Mouse (Mus musculus) lung, postnatal 36 days (tissue): Measurements from ENCODE around the gene Sdccag8.
A peak's percentile ranks its signal among the peaks of the same experiment; 100 is the strongest.

Source experiments
- DNase-seq: peaks from one replicate; pipeline ENCODE4 v3.0.0; 2022; ENCODE audit warnings: mixed read lengths

The Sdccag8 gene

DNA sequence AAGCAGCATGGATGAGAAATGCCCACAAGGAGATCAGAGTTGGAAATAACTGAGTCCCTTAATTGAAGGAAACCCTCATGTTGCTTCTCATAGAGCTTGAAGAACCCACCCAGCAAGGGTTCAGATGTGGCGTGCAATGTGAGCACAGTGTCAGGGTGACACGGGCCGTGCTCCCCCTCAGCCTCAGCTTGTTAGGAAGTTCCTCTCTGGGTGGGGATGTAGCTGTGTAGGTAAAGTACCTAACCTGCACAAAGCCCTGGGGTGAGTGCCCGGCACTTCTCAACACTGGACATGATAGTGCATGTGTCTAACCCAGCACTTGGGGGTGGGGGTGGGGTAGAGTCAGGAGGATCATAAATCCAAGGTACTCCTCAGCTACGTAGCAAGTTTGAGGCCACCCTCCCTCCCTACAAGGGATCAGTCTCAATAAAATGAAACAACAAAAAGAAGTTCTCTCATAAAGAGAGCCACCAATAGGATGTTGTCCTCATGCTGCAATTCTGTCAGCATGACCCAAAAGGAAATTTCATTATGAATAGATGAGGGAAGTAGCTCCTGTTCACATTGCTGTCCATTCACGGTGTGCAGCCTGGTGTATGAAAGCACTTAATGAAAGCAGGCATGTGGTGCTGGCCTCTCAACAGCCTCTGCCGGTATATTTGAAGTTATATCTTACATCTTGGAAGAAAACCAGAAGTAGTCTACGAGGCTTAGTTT, 130.2 kb downstream of the Sdccag8 start:
- no peak for DNase-seq

- no peak for DNase-seq
These were observed 130.7 kb downstream of the Sdccag8 start for GRCm38 (mm10) chr1:176945175-176945540.

DNA sequence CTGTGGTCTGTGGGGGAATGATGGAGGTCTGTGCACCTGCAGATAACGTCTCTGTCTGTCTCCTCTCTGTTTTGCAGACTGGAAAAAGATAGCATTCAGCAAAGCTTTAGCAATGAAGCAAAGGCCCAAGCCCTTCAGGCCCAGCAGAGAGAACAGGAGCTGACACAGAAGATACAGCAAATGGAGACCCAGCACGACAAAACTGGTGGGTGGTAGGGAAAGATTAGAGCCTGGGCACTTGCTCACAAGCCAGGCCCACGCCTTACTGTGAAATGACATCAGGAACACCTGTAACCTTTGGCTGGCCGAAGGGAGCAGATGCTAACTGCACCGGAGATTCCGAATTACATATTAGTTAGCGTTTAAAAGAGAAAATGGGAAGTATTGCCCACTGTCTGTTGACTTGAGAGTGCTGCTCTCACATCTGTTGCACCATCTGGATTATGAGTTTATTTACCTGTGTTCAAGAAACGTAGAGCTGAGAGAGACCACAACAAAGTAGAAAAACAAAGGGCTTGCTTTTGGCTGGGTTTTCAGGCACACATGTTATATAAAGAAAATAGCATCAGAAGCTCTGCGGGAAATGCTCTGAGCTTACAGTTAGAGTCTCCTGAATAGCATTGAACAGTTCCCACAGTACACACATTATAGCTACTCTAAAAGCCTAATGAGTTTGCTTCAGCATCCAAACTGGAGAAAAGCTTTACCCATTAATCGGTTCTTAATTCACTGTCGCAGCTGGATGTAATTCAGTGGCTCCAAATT, 131.8 kb downstream of the Sdccag8 start:
- no peak for DNase-seq

GRCm38 (mm10) chr1:176946796-176947181, 132.3 kb downstream of the Sdccag8 start:
- no peak for DNase-seq

- no peak for DNase-seq
These were observed 134.4 kb downstream of the Sdccag8 start for GRCm38 (mm10) chr1:176948861-176949260.

DNA sequence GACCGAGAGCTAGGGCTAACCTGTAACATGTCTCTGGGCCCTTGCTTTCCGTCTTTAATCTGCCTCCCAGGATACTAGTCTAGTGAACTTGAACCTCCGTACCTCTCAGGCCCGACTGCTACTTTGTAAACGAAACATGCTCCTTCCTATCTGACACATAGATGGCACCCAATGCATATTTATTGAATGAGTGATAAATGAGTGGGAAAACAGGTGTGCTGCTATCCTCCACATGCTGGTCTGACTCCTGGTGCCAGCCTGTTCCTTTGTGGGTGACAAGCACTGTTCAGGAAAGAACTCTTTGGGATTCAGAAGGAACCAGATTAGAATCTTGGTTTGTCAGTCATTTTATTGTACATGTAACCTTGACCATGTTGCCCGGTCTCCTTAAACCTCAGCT, 134.9 kb downstream of the Sdccag8 start:
- no peak for DNase-seq

GRCm38 (mm10) chr1:176950061-176950460, 135.6 kb downstream of the Sdccag8 start:
- no peak for DNase-seq

GRCm38 (mm10) chr1:176951836-176952235, 137.4 kb downstream of the Sdccag8 start:
- DNase-seq = no peak

GRCm38 (mm10) chr1:176958311-176958710, 143.9 kb downstream of the Sdccag8 start:
- no peak for DNase-seq

DNA sequence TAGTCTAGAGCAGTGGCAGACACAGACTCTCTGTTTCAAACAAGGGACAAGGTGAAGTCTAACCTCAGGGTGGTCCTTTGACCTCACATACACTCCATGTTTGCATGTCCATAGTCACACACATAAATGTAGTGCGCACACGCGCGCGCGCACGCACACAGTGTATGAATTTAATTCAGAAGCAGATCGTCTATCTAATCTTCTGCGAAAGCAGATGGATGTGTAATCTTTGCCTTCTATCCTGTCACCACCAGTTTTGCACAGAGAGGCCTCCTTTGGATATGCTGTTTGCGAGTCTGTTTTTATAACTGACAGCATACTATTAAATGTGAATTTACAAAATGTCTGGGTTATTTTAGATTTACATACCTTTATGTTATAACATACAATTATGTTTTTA, 147.3 kb downstream of the Sdccag8 start:
- no peak for DNase-seq

- no peak for DNase-seq
These were observed 148.4 kb downstream of the Sdccag8 start for GRCm38 (mm10) chr1:176962894-176963293.

DNA sequence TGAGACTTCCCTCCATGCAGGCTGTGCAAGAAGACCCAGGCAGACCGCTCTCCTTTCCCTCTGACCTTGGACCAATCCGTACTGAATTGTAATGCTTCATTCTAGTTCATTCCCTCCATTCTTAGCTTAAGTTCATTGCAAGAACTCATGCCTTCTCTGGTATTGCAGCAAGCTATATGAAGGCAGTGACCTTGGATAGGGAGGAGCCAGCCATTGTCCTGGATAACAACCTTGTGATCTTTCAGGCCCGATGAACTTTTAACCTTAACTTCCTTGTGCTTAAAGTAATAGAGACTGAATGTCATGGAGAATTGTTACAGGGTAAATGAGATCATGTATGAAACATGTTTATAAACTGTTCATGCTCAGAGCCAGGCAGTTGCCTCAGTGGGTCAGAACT, 152.8 kb downstream of the Sdccag8 start:
- DNase-seq = no peak

- DNase-seq = peak; percentile 13
These were observed 156.4 kb downstream of the Sdccag8 start for GRCm38 (mm10) chr1:176970635-176971478.

DNA sequence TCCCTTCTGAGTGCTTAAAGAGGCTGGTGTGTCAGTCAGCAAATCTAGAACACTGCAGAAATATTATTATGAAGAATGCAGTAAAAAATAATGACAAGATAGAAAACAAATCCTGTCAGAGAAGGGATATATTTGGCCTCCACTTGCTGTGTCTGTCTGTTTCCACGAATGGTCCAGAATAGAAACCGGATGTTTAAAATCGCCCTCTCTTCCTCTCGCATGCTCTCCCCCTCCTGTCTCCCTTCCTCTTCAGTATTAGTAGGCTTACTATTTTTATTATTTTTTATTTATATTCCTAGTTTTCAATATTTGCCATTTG, 157.0 kb downstream of the Sdccag8 start:
- DNase-seq = no peak

- DNase-seq = no peak
These were observed 159.1 kb downstream of the Sdccag8 start for GRCm38 (mm10) chr1:176973356-176974088.

DNA sequence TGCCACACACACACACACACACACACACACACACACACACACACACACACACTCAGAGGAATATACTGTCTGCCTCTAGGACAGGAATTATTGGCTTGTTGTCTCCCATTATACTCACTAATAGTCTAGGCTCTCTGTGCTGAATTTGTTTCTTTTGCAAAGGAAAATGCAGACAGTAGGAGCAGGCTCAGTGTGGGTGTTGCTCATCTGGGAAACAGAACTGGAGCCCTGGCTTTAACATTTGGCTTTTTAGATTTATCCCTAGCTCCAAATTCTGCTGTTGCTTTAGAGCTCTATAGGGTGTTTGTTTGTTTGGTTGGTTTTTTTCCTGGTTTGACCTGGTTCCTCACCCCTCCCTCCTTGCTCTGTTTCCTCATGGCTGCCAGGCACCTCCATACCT, 164.8 kb downstream of the Sdccag8 start:
- DNase-seq = no peak

DNA sequence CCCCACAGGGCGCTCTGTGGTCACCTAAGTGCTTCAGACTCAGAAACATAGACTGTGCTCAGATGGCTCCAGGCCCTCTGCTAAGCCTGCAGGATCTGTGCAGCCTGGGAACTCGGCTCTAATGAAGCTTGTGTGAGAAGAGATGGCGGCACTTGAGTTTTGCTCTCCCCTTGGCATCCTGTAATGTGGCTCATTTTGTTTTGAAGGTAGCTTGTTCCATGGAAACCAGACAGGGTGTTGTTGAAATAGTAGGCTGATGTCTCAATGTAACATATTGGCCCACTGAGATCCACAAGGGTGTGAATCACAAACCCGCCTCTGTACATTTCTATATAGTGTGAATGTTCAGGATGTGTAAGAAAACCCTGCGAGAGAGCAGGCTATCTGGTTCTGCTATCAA, 165.7 kb downstream of the Sdccag8 start:
- DNase-seq = no peak

DNA sequence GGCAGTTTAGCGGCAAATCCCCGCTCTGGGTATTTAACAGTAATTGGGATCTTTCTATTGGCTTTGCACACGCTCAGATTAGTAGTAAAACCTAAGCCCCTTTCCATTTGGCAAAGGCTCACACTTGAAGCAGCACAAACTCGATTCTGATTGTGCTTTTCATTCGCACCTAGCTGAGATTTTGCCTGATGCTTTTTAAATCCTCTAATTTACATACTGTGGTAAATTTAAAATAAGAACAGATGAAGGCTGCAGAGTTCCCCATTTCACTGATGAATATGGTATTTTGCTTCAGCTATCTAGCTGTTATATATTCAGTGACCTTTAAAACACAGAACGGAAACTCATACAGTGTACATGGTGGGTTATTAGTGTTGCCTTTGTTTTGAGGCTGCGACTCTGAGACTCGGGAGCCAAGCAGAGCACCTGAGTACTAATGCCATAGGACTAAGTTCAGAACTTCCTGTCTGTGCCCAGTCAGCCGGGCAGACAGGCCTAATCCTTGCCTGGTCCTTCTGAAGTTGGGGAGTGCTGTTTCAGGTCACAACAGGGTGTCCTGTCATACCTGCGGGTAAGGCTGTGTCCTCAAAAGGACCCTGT, 166.4 kb downstream of the Sdccag8 start:
- no peak for DNase-seq

GRCm38 (mm10) chr1:176981511-176981910, 167.1 kb downstream of the Sdccag8 start:
- DNase-seq = no peak

DNA sequence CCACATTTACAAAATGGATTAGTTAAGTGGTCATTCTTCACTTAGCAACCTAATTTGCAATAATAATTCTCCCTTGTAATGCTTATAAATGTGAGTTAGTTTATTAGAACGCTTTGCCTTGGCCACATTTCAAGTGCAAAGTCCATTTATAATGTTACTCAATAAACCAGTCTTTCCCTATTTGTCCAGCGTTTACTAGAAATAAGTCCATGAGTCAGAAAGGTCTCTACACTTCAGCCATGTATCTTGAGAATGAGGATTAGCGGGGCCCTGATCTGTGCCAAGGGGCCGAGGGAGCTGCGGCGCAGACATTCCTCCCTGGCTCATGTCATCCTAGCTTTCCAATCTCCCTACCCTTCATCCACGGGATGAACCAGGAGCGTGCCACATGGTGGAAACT, 168.2 kb downstream of the Sdccag8 start:
- DNase-seq = no peak

- DNase-seq = no peak
These were observed 171.2 kb downstream of the Sdccag8 start for GRCm38 (mm10) chr1:176985691-176986090.

- peak; percentile 22 for DNase-seq
These were observed 171.8 kb downstream of the Sdccag8 start for GRCm38 (mm10) chr1:176986275-176986674.
